Mouse (Mus musculus): ENCODE measurements around the gene Gpr156. TPM values are rescaled to one million over a fixed set of nuclear protein-coding genes. Genes with fewer than 3 reads are reported as not detected.

Gpr156 gene
- total and polyA plus RNA-seq, 2 experiments from 2014 or later = 2.3 to 3.3 TPM

DNA sequence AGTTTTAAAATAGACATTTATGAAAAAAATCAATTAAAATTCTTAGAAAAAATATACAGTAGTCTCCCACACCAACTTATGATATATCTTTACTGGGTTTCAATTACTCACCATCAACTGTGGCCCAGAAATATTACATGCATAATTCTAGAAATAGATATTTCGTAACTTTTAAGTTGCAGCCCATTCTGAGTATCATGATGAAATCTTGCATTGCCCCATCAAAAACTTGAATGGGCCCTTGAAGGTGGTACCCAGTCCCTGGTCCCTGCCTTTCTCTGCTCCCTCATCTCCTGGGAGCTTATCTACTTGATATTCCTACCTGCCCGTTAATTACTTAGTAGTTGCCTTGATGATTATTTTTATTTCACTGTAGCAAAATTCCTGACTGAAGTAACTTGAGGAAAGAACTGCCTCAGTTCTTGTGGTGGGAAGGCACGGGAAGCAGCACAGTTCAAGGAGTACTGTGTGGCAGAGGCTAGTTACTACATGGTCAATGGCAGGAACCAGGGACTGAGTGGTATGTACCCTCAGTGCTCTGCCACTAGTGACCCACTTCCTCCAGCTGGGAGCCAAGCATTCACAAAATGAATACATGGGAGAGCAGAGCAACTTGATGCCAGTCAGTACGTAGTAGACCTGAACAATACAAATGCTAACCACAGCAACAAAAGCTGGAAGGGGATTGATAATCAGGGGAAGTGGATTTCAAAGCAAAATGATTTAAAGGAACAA is 41.6 kb upstream of the Gpr156 start:
- peak; percentile 25; the same call in 1 of the 2 replicates for ATAC-seq
- WGBS = 77% methylated on average over 4 of the region's 4 CpGs
- no peaks in the 10 kb centered on the region for H3K9me3 ChIP-seq (ENCODE audit: low read length)
- H3K9ac ChIP-seq = no peak overlapping the region
- no peak for DNase-seq
- H3K4me2 ChIP-seq (ENCODE audit: low read depth) = no peak overlapping the region
- H3K36me3 ChIP-seq (ENCODE audit: insufficient read depth) = peaks cover 17% of the 10 kb centered on the region; the same call in 1 of the 2 replicates
- H3K4me3 ChIP-seq (ENCODE audit: low read depth, low read length) = no peak overlapping the region
- H3K27me3 ChIP-seq (ENCODE audit: insufficient read depth, low read length) = no peaks in the 10 kb centered on the region
- H3K27ac ChIP-seq (ENCODE audit: low read depth, low read length) = no peak overlapping the region
- peaks cover 21% of the 10 kb centered on the region for H3K4me1 ChIP-seq (ENCODE audit: insufficient read depth)
- TF ChIP-seq CTCF (IDR thresholded peaks at IDR 0.05; ENCODE audit: low read depth) = no peak

DNA sequence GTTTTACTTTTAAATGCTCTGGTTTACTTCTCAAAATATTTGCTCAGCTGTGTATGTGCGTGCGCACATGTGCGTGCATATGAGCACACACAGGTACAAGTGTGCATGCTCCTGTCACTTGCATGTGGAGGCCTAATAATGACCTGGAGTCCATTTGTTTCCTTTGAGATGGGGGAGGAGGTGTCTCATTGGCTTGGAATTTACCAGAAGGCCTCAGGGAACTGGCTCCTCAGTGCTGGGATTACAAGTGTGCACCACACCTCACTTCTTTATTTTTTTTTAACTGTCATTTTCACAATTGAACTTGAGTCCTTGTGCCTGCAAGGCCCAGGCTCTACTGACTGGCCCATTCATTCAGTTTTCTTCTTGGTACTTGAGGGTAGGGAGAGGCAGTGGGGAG is 38.9 kb upstream of the Gpr156 start:
- no peak for ATAC-seq

DNA sequence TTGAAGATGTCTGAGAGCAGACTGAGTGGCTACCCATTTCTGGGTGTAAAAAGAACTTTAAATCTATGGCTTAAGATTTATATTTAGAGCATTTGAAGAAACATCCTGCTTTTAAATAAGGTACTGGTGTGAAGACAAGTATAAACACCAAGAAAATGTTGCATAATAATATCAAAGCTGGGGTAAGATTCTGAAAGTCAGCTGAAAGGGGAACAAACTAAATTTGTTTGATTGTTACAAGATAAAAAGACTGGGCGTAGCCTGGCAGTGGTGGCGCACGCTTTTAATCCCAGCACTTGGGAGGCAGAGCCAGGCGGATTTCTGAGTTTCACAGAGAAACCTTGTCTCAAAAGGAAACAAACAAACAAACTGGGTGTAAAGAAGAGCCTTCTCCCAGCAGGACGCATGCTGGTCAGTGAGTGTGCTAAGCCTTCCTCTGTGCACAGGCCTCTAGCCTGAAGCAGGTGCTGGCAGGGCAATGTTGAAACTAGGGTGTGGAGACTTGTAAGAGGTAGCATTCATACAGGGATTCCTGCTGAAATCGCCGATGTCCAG is 37.3 kb upstream of the Gpr156 start:
- H3K4me1 ChIP-seq (ENCODE audit: insufficient read depth) = no peaks in the 10 kb centered on the region
- peaks cover 51% of the 10 kb centered on the region for H3K36me3 ChIP-seq (ENCODE audit: insufficient read depth)
- DNase-seq = no peak
- no peak overlapping the region for H3K4me2 ChIP-seq (ENCODE audit: low read depth)
- no peak overlapping the region for H3K9ac ChIP-seq
- H3K9me3 ChIP-seq (ENCODE audit: low read length) = no peaks in the 10 kb centered on the region
- no peak for TF ChIP-seq CTCF (IDR thresholded peaks at IDR 0.05; ENCODE audit: low read depth)
- H3K27ac ChIP-seq (ENCODE audit: low read depth, low read length) = no peak overlapping the region
- ATAC-seq = no peak
- no peak overlapping the region for H3K4me3 ChIP-seq (ENCODE audit: low read depth, low read length)
- 81% methylated on average over 7 of the region's 7 CpGs for WGBS
- H3K27me3 ChIP-seq (ENCODE audit: insufficient read depth, low read length) = no peaks in the 10 kb centered on the region

More for the DNA sequence above, 38.9 kb upstream of the Gpr156 start:
- no peak overlapping the region for H3K9ac ChIP-seq
- peaks cover 40% of the 10 kb centered on the region for H3K36me3 ChIP-seq (ENCODE audit: insufficient read depth)
- H3K9me3 ChIP-seq (ENCODE audit: low read length) = no peaks in the 10 kb centered on the region
- DNase-seq = no peak
- no peak overlapping the region for H3K4me2 ChIP-seq (ENCODE audit: low read depth)
- no peak overlapping the region for H3K4me3 ChIP-seq (ENCODE audit: low read depth, low read length)
- WGBS = 97% methylated on average over 3 of the region's 3 CpGs
- no peaks in the 10 kb centered on the region for H3K27me3 ChIP-seq (ENCODE audit: insufficient read depth, low read length)
- TF ChIP-seq CTCF (IDR thresholded peaks at IDR 0.05; ENCODE audit: low read depth) = no peak
- no peak overlapping the region for H3K27ac ChIP-seq (ENCODE audit: low read depth, low read length)
- H3K4me1 ChIP-seq (ENCODE audit: insufficient read depth) = no peaks in the 10 kb centered on the region

DNA sequence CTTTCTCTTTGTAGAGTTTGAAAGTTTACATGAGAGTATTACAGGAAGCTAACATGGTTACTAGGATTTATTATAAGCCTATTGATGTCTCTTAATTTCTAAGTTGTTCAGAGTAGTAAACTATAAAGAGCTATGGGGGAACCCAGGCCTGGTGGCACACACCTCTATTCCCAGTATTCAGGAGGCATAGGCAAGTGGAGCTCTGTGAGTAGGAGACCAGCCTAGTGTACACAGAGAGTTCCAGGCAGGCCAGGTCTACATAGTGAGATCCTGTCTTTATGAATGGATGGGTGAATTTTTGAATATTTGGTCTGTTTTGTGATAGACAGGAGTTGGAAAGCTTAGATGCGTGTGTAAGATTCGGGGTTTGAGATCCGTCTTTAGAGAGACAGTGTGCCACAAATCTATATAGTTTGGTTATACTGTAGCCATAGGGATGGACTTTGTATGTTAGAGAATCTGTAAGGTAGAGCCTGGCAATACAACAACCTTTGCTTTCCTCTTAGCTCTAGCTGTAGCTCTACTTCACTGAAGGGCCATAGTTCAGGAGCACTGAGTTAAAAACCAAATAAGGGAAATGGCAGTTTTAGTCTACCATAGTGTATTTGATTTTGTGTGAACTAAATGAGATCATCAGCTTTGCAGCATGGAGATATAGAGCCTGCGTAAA is 36.4 kb upstream of the Gpr156 start:
- Histone ChIP-seq H3K9me3 (ENCODE audit: low read length) (no peaks in the 10 kb centered on the region), H3K9ac (no peak overlapping the region), H3K4me3 (ENCODE audit: low read depth, low read length) (no peak overlapping the region), H3K4me1 (ENCODE audit: insufficient read depth) (no peaks in the 10 kb centered on the region), H3K27me3 (ENCODE audit: insufficient read depth, low read length) (no peaks in the 10 kb centered on the region), H3K27ac (ENCODE audit: low read depth, low read length) (no peak overlapping the region), H3K36me3 (ENCODE audit: insufficient read depth) (peaks cover 51% of the 10 kb centered on the region), H3K4me2 (ENCODE audit: low read depth) (no peak overlapping the region)
- WGBS = 97% methylated on average over 4 of the region's 4 CpGs
- no peak for ATAC-seq
- no peak for TF ChIP-seq CTCF (IDR thresholded peaks at IDR 0.05; ENCODE audit: low read depth)
- no peak for DNase-seq

DNA sequence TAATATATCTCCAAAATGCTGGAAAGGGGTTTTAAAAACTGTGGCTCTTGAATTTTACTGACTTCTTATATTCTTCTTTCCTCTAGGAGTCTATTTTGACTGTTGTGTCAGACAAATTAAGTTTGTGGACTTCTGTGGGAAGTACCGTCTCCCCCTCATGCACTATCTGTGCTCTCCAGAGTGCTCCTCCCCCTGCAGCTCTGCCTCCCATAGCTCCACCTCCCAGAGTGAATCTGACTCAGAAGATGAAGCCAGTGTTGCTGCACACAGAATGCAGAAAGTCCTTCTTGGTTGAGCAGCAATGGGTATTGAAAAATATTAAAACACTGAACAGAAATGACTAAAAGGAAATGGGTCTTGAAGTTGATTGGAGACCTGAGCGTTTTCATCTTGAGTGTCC is 35.1 kb upstream of the Gpr156 start:
- H3K4me3 ChIP-seq (ENCODE audit: low read depth, low read length) = no peak overlapping the region
- ATAC-seq (no peak), DNase-seq (no peak)
- no peak overlapping the region for H3K9ac ChIP-seq
- H3K36me3 ChIP-seq (ENCODE audit: insufficient read depth) = peaks cover 51% of the 10 kb centered on the region
- WGBS = 86% methylated on average over 2 of the region's 2 CpGs
- H3K27me3 ChIP-seq (ENCODE audit: insufficient read depth, low read length) = no peaks in the 10 kb centered on the region
- TF ChIP-seq CTCF (IDR thresholded peaks at IDR 0.05; ENCODE audit: low read depth) = no peak
- no peak overlapping the region for H3K27ac ChIP-seq (ENCODE audit: low read depth, low read length)
- H3K4me1 ChIP-seq (ENCODE audit: insufficient read depth) = no peaks in the 10 kb centered on the region
- H3K9me3 ChIP-seq (ENCODE audit: low read length) = no peaks in the 10 kb centered on the region
- no peak overlapping the region for H3K4me2 ChIP-seq (ENCODE audit: low read depth)

DNA sequence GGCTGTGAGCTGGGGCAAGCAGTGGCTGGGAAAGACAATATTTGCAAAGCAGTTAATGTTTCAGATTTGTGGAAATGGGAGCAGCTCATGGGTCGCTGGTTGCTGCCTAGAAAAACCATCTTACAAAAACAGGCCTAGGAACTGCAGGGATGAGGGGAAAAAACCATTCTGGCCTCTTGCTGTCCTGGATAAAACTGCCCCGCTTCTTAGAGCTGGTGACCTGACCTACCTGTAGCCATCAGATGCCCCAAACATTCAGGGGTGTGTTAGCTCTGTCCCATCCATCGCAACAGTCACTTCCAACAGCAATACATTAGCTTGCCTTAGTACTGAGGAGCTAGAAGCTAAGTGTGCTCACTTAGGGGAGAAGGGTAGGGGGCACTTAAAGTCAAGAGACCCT is 27.3 kb upstream of the Gpr156 start:
- Histone ChIP-seq H3K36me3 (ENCODE audit: insufficient read depth) (no peaks in the 10 kb centered on the region), H3K4me2 (ENCODE audit: low read depth) (no peak overlapping the region), H3K4me1 (ENCODE audit: insufficient read depth) (no peaks in the 10 kb centered on the region), H3K9ac (no peak overlapping the region), H3K9me3 (ENCODE audit: low read length) (no peaks in the 10 kb centered on the region), H3K4me3 (ENCODE audit: low read depth, low read length) (no peak overlapping the region), H3K27me3 (ENCODE audit: insufficient read depth, low read length) (no peaks in the 10 kb centered on the region), H3K27ac (ENCODE audit: low read depth, low read length) (no peak overlapping the region)
- ATAC-seq (no peak), DNase-seq (no peak)
- TF ChIP-seq CTCF (IDR thresholded peaks at IDR 0.05; ENCODE audit: low read depth) = no peak
- 92% methylated on average over 3 of the region's 3 CpGs for WGBS

DNA sequence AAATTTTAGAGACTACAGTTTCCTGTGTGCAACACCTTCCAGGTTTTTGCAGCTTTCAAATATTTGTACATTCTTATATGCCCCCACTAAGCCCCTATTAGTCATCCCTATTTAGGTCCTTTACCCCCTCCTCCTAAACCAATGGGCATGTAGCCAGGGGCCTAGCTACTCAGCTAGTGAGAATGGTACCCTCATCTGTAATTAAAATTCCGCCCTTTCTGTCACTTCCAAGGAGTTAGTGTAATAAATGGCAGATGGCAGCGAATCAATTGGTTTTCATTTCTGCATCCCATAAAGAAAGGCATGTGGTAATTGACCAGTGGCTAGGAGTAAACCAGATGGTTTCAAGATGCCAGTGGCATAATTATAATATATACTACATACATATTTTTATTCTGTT is 23.6 kb upstream of the Gpr156 start:
- Histone ChIP-seq H3K36me3 (ENCODE audit: insufficient read depth) (no peaks in the 10 kb centered on the region), H3K4me1 (ENCODE audit: insufficient read depth) (no peaks in the 10 kb centered on the region), H3K9me3 (ENCODE audit: low read length) (no peaks in the 10 kb centered on the region), H3K4me3 (ENCODE audit: low read depth, low read length) (no peak overlapping the region), H3K27ac (ENCODE audit: low read depth, low read length) (no peak overlapping the region), H3K9ac (no peak overlapping the region), H3K4me2 (ENCODE audit: low read depth) (no peak overlapping the region), H3K27me3 (ENCODE audit: insufficient read depth, low read length) (no peaks in the 10 kb centered on the region)
- DNase-seq (no peak), ATAC-seq (no peak)
- no peak for TF ChIP-seq CTCF (IDR thresholded peaks at IDR 0.05; ENCODE audit: low read depth)
- WGBS = 14% methylated on average over 2 of the region's 2 CpGs
